Mouse (Mus musculus): ENCODE data around the gene Rims3.

DNA sequence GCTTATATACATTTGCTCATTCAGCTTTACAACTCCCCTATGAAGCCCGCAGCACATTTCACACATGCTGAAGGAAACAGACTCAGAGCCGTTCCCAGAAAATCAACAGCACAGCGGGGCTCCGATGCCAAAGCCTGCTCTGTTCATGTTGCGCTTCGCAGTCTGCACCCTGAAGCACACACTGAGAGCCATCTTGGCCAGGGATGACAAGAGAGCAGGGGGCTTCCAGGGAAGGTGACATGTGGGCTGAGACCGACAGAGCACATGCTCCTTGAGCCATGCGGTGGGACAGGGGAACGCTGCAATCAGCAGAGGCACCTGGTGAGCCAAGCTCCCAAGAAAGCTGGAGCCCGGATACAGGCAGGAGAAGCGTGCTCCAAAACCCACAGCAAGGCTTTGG is 5.2 kb upstream of the Rims3 start:
- TF ChIP-seq GATA1 (IDR thresholded peaks at IDR 0.05; ENCODE audit: borderline replicate concordance, low read length): no peak
- no peak for TF ChIP-seq FLI1 (IDR thresholded peaks at IDR 0.05; ENCODE audit: low read length)

Data from megakaryocyte, embryonic 14.5 days (primary cell).